Mouse (Mus musculus) lung, postnatal 0 days (tissue): Measurements from ENCODE around the gene Stat5a.

Experiments
- CTCF ChIP-seq: IDR thresholded peaks from 2 replicates; pipeline ENCODE4 v1.5.1; 2016; ENCODE audit warnings: antibody characterized with exemption, mild to moderate bottlenecking
- EP300 ChIP-seq: IDR thresholded peaks from 2 replicates; pipeline ENCODE4 v1.6.1; 2016; ENCODE audit warnings: antibody characterized with exemption, mild to moderate bottlenecking, control low read depth

- TF ChIP-seq CTCF, result no peak; the same call in 1 of the 2 replicates
- TF ChIP-seq EP300, result no peak
Measured at GRCm38 (mm10) chr11:100814498-100814897, 44.7 kb upstream of the Stat5a start.
